Mouse (Mus musculus) ES-E14 (cell line): ENCODE measurements at regions not wholly inside any gene's neighbourhood (a gene's known extent, or its start where the extent isn't known, plus 50 kb on each side); places are given as distances from the start of the nearest gene placed in this dataset.

Source experiments
- DNase-seq: peaks from one replicate; pipeline ENCODE4 v3.0.0-alpha.2; 2013; ENCODE audit warnings: low read depth, low spot score
- H3K27ac ChIP-seq: 2 replicates; pipeline ENCODE4 v1.5.1; 2012; ENCODE audit warnings: low read depth, mild to moderate bottlenecking, low read length, moderate library complexity, mixed read lengths; ENCODE audit not compliant: poor library complexity, insufficient read depth, severe bottlenecking
- H3K36me3 ChIP-seq: 2 replicates; pipeline ENCODE4 v1.6.1; 2012; ENCODE audit warnings: mild to moderate bottlenecking, low read length, moderate library complexity, mixed read lengths; ENCODE audit not compliant: control insufficient read depth, poor library complexity, insufficient read depth, severe bottlenecking
- H3K4me1 ChIP-seq, 2 experiments: fragments of 150-350 bp in 1 of 2; sonication (generic) in 1 of 2; 2 replicates each; pipeline ENCODE4 v1.6.1; 2012; ENCODE audit warnings: low read length in 2 of 2, mild to moderate bottlenecking in 1 of 2, mixed read lengths in 1 of 2; ENCODE audit not compliant: control insufficient read depth in 2 of 2, insufficient read depth in 2 of 2, poor library complexity in 1 of 2
- H3K4me3 ChIP-seq, 2 experiments: fragments of 150-350 bp in 1 of 2; sonication (generic) in 1 of 2; 2 replicates each; pipeline ENCODE4 v1.5.1; 2012; ENCODE audit warnings: low read length in 2 of 2, low read depth in 1 of 2, mild to moderate bottlenecking in 1 of 2, mixed read lengths in 1 of 2; ENCODE audit not compliant: insufficient read depth in 1 of 2, poor library complexity in 1 of 2, severe bottlenecking in 1 of 2
- H3K9ac ChIP-seq: 2 replicates; pipeline ENCODE4 v1.6.1; 2012; ENCODE audit warnings: low read depth, mild to moderate bottlenecking, low read length, mixed read lengths; ENCODE audit not compliant: poor library complexity, insufficient read depth, severe bottlenecking
- H3K9me3 ChIP-seq: fragments of 150-350 bp; sonication (generic); 2 replicates; pipeline ENCODE4 v1.6.1; 2012; ENCODE audit warnings: low read depth, mild to moderate bottlenecking, low read length; ENCODE audit not compliant: control insufficient read depth, insufficient read depth
- CHD2 ChIP-seq: IDR thresholded peaks from 2 replicates; pipeline ENCODE4 v1.6.1; 2014; ENCODE audit warnings: mild to moderate bottlenecking, low read depth, low read length, inconsistent platforms
- HCFC1 ChIP-seq: IDR thresholded peaks from 2 replicates; pipeline ENCODE4 v1.6.1; 2012; ENCODE audit warnings: low read length, inconsistent platforms, borderline replicate concordance; ENCODE audit not compliant: insufficient read depth
- MAFK ChIP-seq: IDR thresholded peaks from 2 replicates; pipeline ENCODE4 v1.6.1; 2014; ENCODE audit warnings: mild to moderate bottlenecking, low read depth, low read length, inconsistent platforms; ENCODE audit not compliant: insufficient read depth
- ZC3H11A ChIP-seq: IDR thresholded peaks from 2 replicates; pipeline ENCODE4 v1.6.1; 2012; ENCODE audit warnings: low read depth, mild to moderate bottlenecking, inconsistent platforms, low read length, borderline replicate concordance
- ZNF384 ChIP-seq: IDR thresholded peaks from 2 replicates; pipeline ENCODE4 v1.6.1; 2012; ENCODE audit warnings: low read depth, low read length, inconsistent platforms
- in situ Hi-C, 2 experiments: fragments of 600-800 bp; cut with MboI; formaldehyde crosslinking; loops; one replicate each; pipeline ENCODE4 v1.15.1; 2025; ENCODE audit warnings: low sequenced_read_pairs in 2 of 2, inconsistent platforms in 1 of 2; ENCODE audit not compliant: unreplicated experiment in 2 of 2

DNA sequence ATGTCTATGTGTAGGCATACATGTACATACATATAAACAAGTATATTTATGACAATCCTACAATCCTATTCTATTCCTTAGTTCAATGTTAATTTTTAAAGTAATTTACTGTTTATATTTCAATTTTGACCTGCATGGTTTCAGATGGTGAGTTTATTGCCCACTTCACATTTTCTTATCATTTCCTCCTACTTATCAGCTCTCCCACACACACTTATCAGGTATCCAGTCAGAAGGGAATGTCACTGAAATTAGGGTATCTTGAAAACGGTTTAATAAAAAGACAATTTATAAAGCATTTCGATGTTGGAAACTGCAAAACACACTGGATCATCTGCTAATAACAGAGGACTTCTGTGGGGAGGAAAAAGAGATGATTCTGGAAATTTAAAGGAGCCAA lies 233.8 kb downstream of the Gm21750 start:
- no peaks in the 10 kb centered on the region for H3K36me3 ChIP-seq
- H3K27ac ChIP-seq, result no peak overlapping the region
- no peaks in the 10 kb centered on the region for H3K9me3 ChIP-seq
- H3K4me1 ChIP-seq, result no peaks in the 10 kb centered on the region
- no peak overlapping the region for H3K4me3 ChIP-seq
- H3K9ac ChIP-seq, result no peak overlapping the region
- in situ Hi-C loops, result no loop called here
- DNase-seq, result no peak
- TF ChIP-seq ZNF384 (no peak), HCFC1 (no peak), CHD2 (no peak), MAFK (no peak), ZC3H11A (no peak)

- H3K9ac ChIP-seq, result no peak overlapping the region
- no peak for DNase-seq
- no peaks in the 10 kb centered on the region for H3K4me1 ChIP-seq
- TF ChIP-seq MAFK, result no peak
- no peak for TF ChIP-seq ZC3H11A
- no peak for TF ChIP-seq CHD2
- no peak for TF ChIP-seq ZNF384
- no peak for TF ChIP-seq HCFC1
- in situ Hi-C loops, result no loop called here
- no peak overlapping the region for H3K4me3 ChIP-seq
- H3K9me3 ChIP-seq, result no peaks in the 10 kb centered on the region
- H3K36me3 ChIP-seq, result no peaks in the 10 kb centered on the region
- no peak overlapping the region for H3K27ac ChIP-seq
Observed at GRCm38 (mm10) chr14:73895266-73895665, 234.2 kb downstream of the Gm21750 start.

- H3K27ac ChIP-seq, result no peak overlapping the region
- H3K4me1 ChIP-seq, result no peaks in the 10 kb centered on the region
- no peaks in the 10 kb centered on the region for H3K9me3 ChIP-seq
- no peak for DNase-seq
- no peak overlapping the region for H3K4me3 ChIP-seq
- no peak overlapping the region for H3K9ac ChIP-seq
- no peak for TF ChIP-seq ZC3H11A
- no peak for TF ChIP-seq CHD2
- no peak for TF ChIP-seq ZNF384
- TF ChIP-seq MAFK, result no peak
- TF ChIP-seq HCFC1, result no peak
- in situ Hi-C loops, result no loop called here
- H3K36me3 ChIP-seq, result no peaks in the 10 kb centered on the region
Observed at GRCm38 (mm10) chr14:73899078-73899477, 238.1 kb downstream of the Gm21750 start.

GRCm38 (mm10) chr14:73902085-73902713 lies 241.2 kb downstream of the Gm21750 start:
- Histone ChIP-seq H3K36me3 (no peaks in the 10 kb centered on the region), H3K4me3 (no peak overlapping the region), H3K9ac (no peak overlapping the region), H3K27ac (no peak overlapping the region), H3K4me1 (no peaks in the 10 kb centered on the region), H3K9me3 (no peaks in the 10 kb centered on the region)
- no peak for DNase-seq
- in situ Hi-C loops, result no loop called here
- TF ChIP-seq MAFK (no peak), HCFC1 (no peak)
